Mouse (Mus musculus) lung, embryonic 16.5 days (tissue): Measurements from ENCODE around the gene Chmp5. TPM values are rescaled to one million over a fixed set of nuclear protein-coding genes. Genes with fewer than 3 reads are reported as not detected.

Experiments used
- ATAC-seq: fragments of 200-750 bp; cut with Nextera tagmentation; 2 replicates; pipeline ENCODE4 v1.8.0; 2017; ENCODE audit warnings: low read depth, mild to moderate bottlenecking, moderate library complexity
- H3K27ac ChIP-seq: fragments of 300-500 bp; sonication (generic); 2 replicates; pipeline ENCODE4 v1.5.1; 2014; ENCODE audit warnings: mild to moderate bottlenecking, control low read depth, low read length
- H3K27me3 ChIP-seq: fragments of 300-500 bp; sonication (generic); 2 replicates; pipeline ENCODE4 v1.6.1; 2014; ENCODE audit warnings: low read depth, low read length, mixed read lengths; ENCODE audit not compliant: control insufficient read depth, insufficient read depth
- H3K36me3 ChIP-seq: fragments of 300-500 bp; sonication (generic); 2 replicates; pipeline ENCODE4 v1.6.1; 2014; ENCODE audit warnings: low read length; ENCODE audit not compliant: control insufficient read depth, insufficient read depth
- H3K4me1 ChIP-seq: fragments of 300-500 bp; sonication (generic); replicated peaks from 2 replicates; pipeline ENCODE4 v1.6.1; 2014; ENCODE audit warnings: low read length, mixed read lengths; ENCODE audit not compliant: control insufficient read depth, insufficient read depth
- H3K4me2 ChIP-seq: fragments of 300-500 bp; sonication (generic); 2 replicates; pipeline ENCODE4 v1.6.1; 2014; ENCODE audit warnings: low read depth, low read length, control low read depth
- H3K4me3 ChIP-seq: fragments of 300-500 bp; sonication (generic); 2 replicates; pipeline ENCODE4 v1.5.1; 2014; ENCODE audit warnings: mild to moderate bottlenecking, low read length, control low read depth
- H3K9ac ChIP-seq: fragments of 300-500 bp; sonication (generic); 2 replicates; pipeline ENCODE4 v1.6.1; 2014; ENCODE audit warnings: low read length, control low read depth
- H3K9me3 ChIP-seq: fragments of 300-500 bp; sonication (generic); 2 replicates; pipeline ENCODE4 v1.6.1; 2016; ENCODE audit warnings: low read length; ENCODE audit not compliant: control insufficient read depth
- WGBS: fragments of 180-500 bp; shearing (Covaris S2); extraction: QIAGEN DNeasy Blood & Tissue Kit; methylation state at CpG from one replicate; pipeline ENCODE4 v1.1.7; 2014; 5-methylcytosine and 5-hydroxymethylcytosine counted together
- polyA plus RNA-seq: library from polyadenylated mRNA; unstranded; fragments of >200 nt; fragmentation: Nextera tagmentation; extraction: Ambion mirVana; gene quantifications from 2 replicates; pipeline ENCODE4 v1.2.1, GENCODE M21; 2015

Gene Chmp5
- polyA plus RNA-seq, 1 experiment from 2014 or later: 129 TPM

DNA sequence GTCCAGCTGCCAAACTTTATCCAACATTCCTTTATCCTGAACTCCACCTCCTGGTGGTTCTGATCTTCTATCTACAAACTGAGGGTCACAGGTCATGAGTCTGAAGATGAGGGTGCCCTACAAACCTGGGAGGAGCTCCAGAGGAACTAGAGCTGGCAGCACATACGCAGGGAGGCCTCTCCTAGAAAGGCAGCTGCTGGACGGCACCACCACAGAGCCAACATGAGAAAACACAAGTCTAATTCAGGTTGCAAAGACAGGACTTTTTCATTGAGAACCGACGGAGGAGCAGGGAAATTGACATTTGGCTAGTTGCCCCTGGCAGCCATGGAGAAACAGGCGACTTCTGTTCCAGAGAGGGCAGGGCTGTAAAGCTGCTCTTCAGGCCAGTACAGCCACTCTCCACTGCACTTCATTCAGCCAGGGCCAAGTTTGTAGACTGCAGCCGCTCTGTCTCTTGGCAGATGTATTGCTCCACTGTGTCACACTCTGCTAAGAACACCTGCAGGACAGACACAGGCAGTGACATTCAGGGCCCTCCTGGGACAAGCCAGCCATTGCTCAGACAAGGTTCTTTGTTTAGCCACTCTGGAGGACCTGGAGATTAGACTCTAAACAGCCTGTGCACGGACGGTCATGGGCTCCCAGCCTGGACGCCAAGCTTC lies 11.9 kb upstream of the Chmp5 start:
- 79% methylated on average over 9 of the region's 9 CpGs for WGBS
- Histone ChIP-seq H3K4me2 (no peak overlapping the region), H3K27ac (no peak overlapping the region), H3K4me1 (no peaks in the 10 kb centered on the region), H3K36me3 (peaks cover 66% of the 10 kb centered on the region), H3K4me3 (no peak overlapping the region), H3K9me3 (peaks cover 8% of the 10 kb centered on the region), H3K27me3 (no peaks in the 10 kb centered on the region), H3K9ac (no peak overlapping the region)
- no peak for ATAC-seq

DNA sequence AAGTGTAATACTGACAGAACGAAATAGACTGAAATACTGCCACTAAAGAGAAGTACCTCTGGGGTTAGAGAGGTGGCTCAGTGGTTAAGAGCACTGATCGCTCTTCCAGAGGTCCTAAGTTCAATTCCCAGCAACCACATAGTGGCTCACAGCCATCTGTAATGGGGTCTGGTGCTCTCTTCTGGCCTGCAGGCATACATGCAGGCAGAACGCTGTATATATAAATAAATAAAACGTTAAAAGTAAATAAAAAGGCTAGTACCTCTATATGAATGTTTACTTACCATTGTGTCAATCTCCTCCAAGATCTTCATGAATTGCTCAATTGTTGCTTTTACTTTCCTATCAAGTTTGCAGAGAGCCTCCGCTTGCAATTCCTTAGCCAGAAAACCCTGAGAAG lies 9.4 kb upstream of the Chmp5 start:
- H3K4me1 ChIP-seq: no peaks in the 10 kb centered on the region
- H3K4me2 ChIP-seq: no peak overlapping the region
- peaks cover 8% of the 10 kb centered on the region for H3K9me3 ChIP-seq
- peaks cover 71% of the 10 kb centered on the region for H3K36me3 ChIP-seq
- no peak overlapping the region for H3K4me3 ChIP-seq
- WGBS: 86% methylated on average over 5 of the region's 5 CpGs
- H3K27ac ChIP-seq: no peak overlapping the region
- no peak overlapping the region for H3K9ac ChIP-seq
- H3K27me3 ChIP-seq: no peaks in the 10 kb centered on the region
- ATAC-seq: no peak

DNA sequence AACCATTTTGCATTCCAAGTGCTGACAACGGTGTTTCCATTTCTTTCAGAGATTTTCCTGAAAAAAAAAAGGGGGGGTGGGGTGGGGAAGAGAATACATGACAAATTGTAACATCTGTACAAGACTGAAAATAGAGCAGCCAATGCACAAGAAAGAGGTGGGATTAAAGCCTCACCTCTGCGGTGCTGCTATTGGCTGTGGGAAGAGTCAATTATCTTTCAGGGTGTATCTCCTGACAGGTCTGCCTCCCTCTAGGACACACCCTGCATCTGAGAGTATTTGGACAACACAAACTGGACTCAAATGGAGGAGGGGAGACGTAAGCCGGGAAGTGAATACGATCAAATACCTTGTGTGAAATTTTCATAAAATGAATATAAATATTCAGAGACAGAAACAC lies 4.6 kb upstream of the Chmp5 start:
- Histone ChIP-seq H3K4me3 (no peak overlapping the region), H3K36me3 (peaks cover 56% of the 10 kb centered on the region), H3K4me2 (no peak overlapping the region), H3K9ac (no peak overlapping the region), H3K9me3 (peaks cover 8% of the 10 kb centered on the region), H3K27ac (no peak overlapping the region), H3K27me3 (no peaks in the 10 kb centered on the region), H3K4me1 (peaks cover 8% of the 10 kb centered on the region)
- ATAC-seq: no peak
- WGBS: 95% methylated on average over 5 of the region's 5 CpGs

DNA sequence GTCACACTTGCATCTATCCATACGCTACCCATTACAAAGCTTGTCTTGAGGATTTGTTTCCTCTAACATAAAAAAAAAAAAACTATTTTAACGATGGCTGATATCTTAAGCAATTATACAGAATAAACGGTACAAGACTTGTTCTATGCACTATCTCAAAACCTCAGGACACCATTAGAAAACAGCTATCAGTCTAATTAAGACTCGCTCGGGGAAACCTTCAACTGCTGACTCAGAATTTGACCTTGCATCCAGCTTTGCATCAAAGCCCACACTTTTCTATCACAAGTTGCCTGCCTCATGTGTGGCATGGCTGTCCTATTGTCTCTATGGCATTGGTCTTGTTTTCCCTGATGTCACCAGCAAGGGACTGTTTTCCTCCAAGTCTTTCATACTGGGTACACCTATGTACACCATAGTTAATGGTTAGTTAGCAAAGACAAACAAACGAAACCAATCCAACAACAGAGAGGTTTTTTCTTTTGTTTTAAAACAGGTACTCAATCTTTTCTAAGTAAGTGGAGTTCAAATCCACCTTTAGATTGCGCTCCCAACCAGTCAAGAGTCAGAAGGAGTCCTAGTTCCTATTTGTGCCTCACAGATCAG lies 1.6 kb upstream of the Chmp5 start:
- H3K4me1 ChIP-seq: peaks cover 12% of the 10 kb centered on the region
- WGBS: 74% methylated on average over 7 of the region's 7 CpGs
- no peaks in the 10 kb centered on the region for H3K27me3 ChIP-seq
- peak overlapping the region; percentile 81 for H3K4me2 ChIP-seq
- no peaks in the 10 kb centered on the region for H3K9me3 ChIP-seq
- H3K27ac ChIP-seq: no peak overlapping the region
- H3K36me3 ChIP-seq: peaks cover 42% of the 10 kb centered on the region
- peak overlapping the region; percentile 96 for H3K4me3 ChIP-seq
- H3K9ac ChIP-seq: peak overlapping the region; percentile 97
- no peak for ATAC-seq

DNA sequence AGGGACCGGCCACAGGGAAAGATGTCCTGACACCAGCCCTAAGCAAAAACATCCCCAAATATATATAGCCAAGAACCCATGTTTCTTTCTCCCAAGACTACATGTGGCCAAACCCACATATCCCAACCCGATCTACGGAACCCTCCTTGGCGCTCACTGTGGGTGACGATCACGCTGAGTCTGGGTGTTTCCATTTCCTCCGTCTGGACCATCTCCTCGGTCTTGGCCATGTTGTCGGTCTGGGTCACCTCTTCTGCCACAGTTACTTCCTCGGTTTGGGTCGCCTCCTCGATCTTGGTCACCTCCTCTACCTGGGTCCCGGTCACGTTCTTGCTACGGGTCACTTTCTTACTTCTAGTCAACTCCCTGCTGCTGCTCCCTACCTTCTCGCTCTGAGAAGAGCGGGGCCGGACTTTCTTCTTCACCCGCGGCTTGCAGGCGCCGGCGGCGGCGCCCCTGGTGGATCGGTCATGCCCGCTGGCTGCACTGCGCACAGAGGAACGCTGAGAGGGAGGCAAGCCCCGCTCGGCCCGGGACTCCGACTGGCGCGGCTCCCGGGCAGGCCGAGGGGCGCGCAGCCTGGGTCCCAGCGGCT lies 545 bp upstream of the Chmp5 start:
- H3K27me3 ChIP-seq: no peaks in the 10 kb centered on the region
- peak overlapping the region; percentile 81 for H3K4me2 ChIP-seq
- peaks cover 37% of the 10 kb centered on the region; the same call in 1 of the 2 replicates for H3K36me3 ChIP-seq
- H3K9ac ChIP-seq: peak overlapping the region; percentile 97
- H3K27ac ChIP-seq: peak overlapping the region; percentile 93
- no peaks in the 10 kb centered on the region for H3K9me3 ChIP-seq
- peak; percentile 17 for ATAC-seq
- H3K4me1 ChIP-seq: peaks cover 12% of the 10 kb centered on the region
- under 1% methylated on average over 38 of the region's 40 CpGs for whole genome bisulfite sequencing
- peak overlapping the region; percentile 96 for H3K4me3 ChIP-seq

DNA sequence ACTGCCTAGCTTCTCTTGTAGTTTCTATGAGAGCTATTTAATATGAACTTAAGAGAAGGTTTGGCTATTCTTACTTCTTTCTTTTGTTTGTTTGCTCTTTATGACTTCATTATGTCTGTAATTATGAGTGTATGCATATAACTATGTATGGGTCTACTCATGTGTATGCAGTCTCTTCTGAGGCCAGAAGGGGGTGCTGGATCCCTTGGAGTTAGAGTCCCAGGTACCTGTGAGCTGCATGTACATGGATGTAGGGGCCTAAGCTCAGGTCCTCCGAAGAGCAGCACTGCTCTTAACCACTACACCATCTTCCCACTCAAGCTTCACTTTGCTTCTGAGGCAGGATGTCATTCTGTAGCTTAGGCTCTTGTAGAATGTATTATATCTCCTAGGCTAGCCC lies 5.3 kb downstream of the Chmp5 start:
- H3K4me3 ChIP-seq: no peak overlapping the region
- no peak overlapping the region for H3K4me2 ChIP-seq
- WGBS: 91% methylated on average over 1 of the region's 1 CpGs
- ATAC-seq: no peak
- no peaks in the 10 kb centered on the region for H3K27me3 ChIP-seq
- peaks cover 4% of the 10 kb centered on the region for H3K4me1 ChIP-seq
- peaks cover 42% of the 10 kb centered on the region for H3K36me3 ChIP-seq
- no peak overlapping the region for H3K9ac ChIP-seq
- H3K27ac ChIP-seq: no peak overlapping the region
- no peaks in the 10 kb centered on the region for H3K9me3 ChIP-seq

DNA sequence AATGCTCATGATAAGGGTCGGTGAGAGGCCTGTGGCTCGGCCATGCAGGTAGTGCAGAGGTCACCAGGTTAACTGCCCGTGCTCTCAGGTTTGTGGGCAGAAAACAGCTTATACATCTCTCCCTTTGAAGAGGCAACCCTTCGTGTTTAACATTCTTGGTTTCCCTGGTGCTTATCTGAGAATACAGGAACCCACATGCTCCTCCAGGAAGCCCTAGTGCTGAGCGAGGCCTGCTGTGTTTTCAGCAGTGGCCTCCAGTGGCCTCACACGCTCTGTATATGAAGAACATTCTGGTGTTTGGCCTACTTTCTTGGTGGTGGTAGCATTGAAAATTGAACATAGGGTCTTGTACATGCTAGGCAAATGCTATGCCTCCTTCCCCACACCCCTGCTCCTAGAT lies 7.7 kb downstream of the Chmp5 start:
- Histone ChIP-seq H3K4me3 (no peak overlapping the region), H3K9ac (no peak overlapping the region), H3K27me3 (no peaks in the 10 kb centered on the region), H3K4me2 (no peak overlapping the region), H3K27ac (no peak overlapping the region), H3K9me3 (no peaks in the 10 kb centered on the region), H3K36me3 (peaks cover 48% of the 10 kb centered on the region), H3K4me1 (no peaks in the 10 kb centered on the region)
- WGBS: 64% methylated on average over 6 of the region's 6 CpGs
- no peak for ATAC-seq

DNA sequence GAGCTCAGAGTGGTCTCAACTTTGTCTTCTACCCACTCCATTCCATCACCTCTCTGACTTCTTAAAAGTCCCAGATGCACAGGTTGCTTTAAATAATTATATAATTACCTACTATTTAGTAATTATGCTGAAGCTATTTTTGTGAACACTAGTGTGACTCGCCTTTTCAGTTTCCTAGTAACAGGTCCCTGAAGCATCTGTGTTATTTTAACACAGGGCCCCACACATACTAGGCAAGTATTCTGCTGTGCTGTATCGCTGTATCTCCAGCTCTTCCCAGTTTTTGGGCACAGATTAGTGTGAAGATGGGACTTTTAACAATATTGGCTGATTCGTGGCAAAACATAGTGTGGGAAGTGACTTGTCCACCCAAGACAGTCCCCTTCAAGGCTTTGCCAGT lies 15.3 kb downstream of the Chmp5 start:
- no peaks in the 10 kb centered on the region for H3K9me3 ChIP-seq
- no peaks in the 10 kb centered on the region for H3K27me3 ChIP-seq
- H3K4me2 ChIP-seq: no peak overlapping the region
- no peaks in the 10 kb centered on the region for H3K4me1 ChIP-seq
- no peak overlapping the region for H3K9ac ChIP-seq
- no peak for ATAC-seq
- 92% methylated on average over 3 of the region's 3 CpGs for WGBS
- H3K4me3 ChIP-seq: no peak overlapping the region
- H3K27ac ChIP-seq: no peak overlapping the region
- H3K36me3 ChIP-seq: peaks cover 39% of the 10 kb centered on the region

DNA sequence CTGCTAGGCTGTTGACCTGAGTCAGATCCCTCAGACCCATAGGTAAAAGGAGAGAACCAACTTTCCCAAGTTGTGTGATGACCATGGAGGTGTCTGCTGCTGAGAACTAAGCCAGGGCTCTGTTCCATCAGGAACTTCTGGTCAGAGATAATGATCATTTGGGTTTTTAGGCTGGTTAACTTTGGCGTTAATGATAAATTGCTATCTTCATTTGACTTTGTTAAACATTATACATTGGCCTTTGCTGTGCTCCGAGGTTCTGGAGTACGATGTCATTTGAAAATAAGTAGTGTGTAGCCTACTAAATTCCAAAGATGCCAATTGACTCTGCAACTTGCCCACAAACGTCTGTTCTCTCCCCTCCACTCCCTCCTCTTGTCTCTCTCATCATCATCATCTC lies 21.0 kb downstream of the Chmp5 start:
- ATAC-seq: no peak
- Histone ChIP-seq H3K4me1 (peaks cover 7% of the 10 kb centered on the region; the same call in 1 of the 2 replicates), H3K4me2 (no peak overlapping the region), H3K27ac (no peak overlapping the region), H3K9me3 (no peaks in the 10 kb centered on the region), H3K27me3 (no peaks in the 10 kb centered on the region), H3K9ac (no peak overlapping the region), H3K4me3 (no peak overlapping the region), H3K36me3 (peaks cover 9% of the 10 kb centered on the region; the same call in 1 of the 2 replicates)
- 58% methylated on average over 4 of the region's 4 CpGs for WGBS
